Mouse (Mus musculus): ENCODE measurements around the gene Rubcn. TPM values are rescaled to one million over a fixed set of nuclear protein-coding genes. Genes with fewer than 3 reads are reported as not detected.

Rubcn gene
- polyA plus RNA-seq, 3 experiments from 2014 or later: 9.3 to 15.1 (median 13.8) TPM

GRCm38 (mm10) chr16:32867919-32868552 is 9.5 kb downstream of the Rubcn start:
- peak; percentile 100 for ATAC-seq

- no peak for ATAC-seq
These were observed 10.9 kb downstream of the Rubcn start for GRCm38 (mm10) chr16:32866713-32867112.

GRCm38 (mm10) chr16:32865401-32865800 is 12.2 kb downstream of the Rubcn start:
- no peak for ATAC-seq

- no peak for ATAC-seq
These were observed 15.7 kb downstream of the Rubcn start for GRCm38 (mm10) chr16:32861813-32862385.

- ATAC-seq: no peak
These were observed 18.6 kb downstream of the Rubcn start for GRCm38 (mm10) chr16:32858771-32859636.

- no peak for ATAC-seq
These were observed 19.2 kb downstream of the Rubcn start for GRCm38 (mm10) chr16:32858356-32858755.

- ATAC-seq: no peak
These were observed 20.8 kb downstream of the Rubcn start for GRCm38 (mm10) chr16:32856751-32857150.

- no peak for ATAC-seq
These were observed 23.5 kb downstream of the Rubcn start for GRCm38 (mm10) chr16:32854050-32854571.

GRCm38 (mm10) chr16:32853492-32854049 is 24.0 kb downstream of the Rubcn start:
- no peak for ATAC-seq

- ATAC-seq: no peak
These were observed 28.3 kb downstream of the Rubcn start for GRCm38 (mm10) chr16:32849042-32849830.

GRCm38 (mm10) chr16:32847103-32847502 is 30.5 kb downstream of the Rubcn start:
- no peak for ATAC-seq

GRCm38 (mm10) chr16:32831501-32831900 is 46.1 kb downstream of the Rubcn start:
- ATAC-seq: no peak

- ATAC-seq: no peak
These were observed 48.5 kb downstream of the Rubcn start for GRCm38 (mm10) chr16:32829104-32829503.

- ATAC-seq: no peak
These were observed 51.0 kb downstream of the Rubcn start for GRCm38 (mm10) chr16:32826521-32826920.

- no peak for ATAC-seq
These were observed 52.2 kb downstream of the Rubcn start for GRCm38 (mm10) chr16:32825380-32825779.

GRCm38 (mm10) chr16:32824061-32824460 is 53.5 kb downstream of the Rubcn start:
- no peak for ATAC-seq

GRCm38 (mm10) chr16:32823487-32823886 is 54.1 kb downstream of the Rubcn start:
- no peak for ATAC-seq

GRCm38 (mm10) chr16:32822881-32823280 is 54.7 kb downstream of the Rubcn start:
- ATAC-seq: no peak

GRCm38 (mm10) chr16:32822450-32822827 is 55.1 kb downstream of the Rubcn start:
- no peak for ATAC-seq

GRCm38 (mm10) chr16:32821772-32822449 is 55.7 kb downstream of the Rubcn start:
- ATAC-seq: no peak

- no peak for ATAC-seq
These were observed 59.1 kb downstream of the Rubcn start for GRCm38 (mm10) chr16:32818441-32818840.

- ATAC-seq: no peak
These were observed 59.5 kb downstream of the Rubcn start for GRCm38 (mm10) chr16:32818036-32818435.

Data from inflammation-experienced regulatory T-cells, adult 6 months (primary cell).